Mouse (Mus musculus): ENCODE data around the gene Mcoln1. TPM values are rescaled to one million over a fixed set of nuclear protein-coding genes. Genes with fewer than 3 reads are reported as not detected.
A peak's percentile ranks its signal among the peaks of the same experiment; 100 is the strongest.

Mcoln1 gene
- polyA plus RNA-seq, 1 experiment from 2014 or later = 64.9 TPM

DNA sequence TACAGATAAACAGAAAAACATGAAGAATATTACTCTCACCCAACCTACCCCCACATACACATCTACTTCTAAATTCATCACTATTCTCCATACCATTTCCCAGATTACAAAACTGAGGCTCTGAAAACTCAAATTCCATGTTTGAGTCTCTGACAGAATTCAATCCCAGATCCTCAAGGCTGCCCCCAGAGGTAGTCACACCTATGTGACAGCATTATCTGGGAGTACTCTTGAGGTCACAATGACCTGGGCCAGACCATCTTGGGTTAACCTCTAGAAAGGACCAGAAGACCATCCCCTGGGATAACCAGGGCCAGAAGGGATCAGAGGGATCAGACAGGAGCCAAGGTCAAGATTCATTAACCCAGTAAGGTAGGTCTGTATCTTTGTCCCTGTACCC lies 29.7 kb upstream of the Mcoln1 start, which contains the start of gene Tex45:
Gene Tex45, plus strand, starts transcription at position 301 of the 400 bp plus-strand sequence.
- no peak within 1 kb of the TSS for H3K4me3 ChIP-seq (ENCODE audit: low read depth, low read length)
- no peaks in the 10 kb centered on the region for H3K36me3 ChIP-seq (ENCODE audit: control insufficient read depth, insufficient read depth, low read length)
- no peak within 1 kb of the TSS for H3K9ac ChIP-seq (replicated peaks; ENCODE audit: low read depth, low read length)
- no peak for ATAC-seq (ENCODE audit: low read depth)
- H3K27me3 ChIP-seq (ENCODE audit: control insufficient read depth, insufficient read depth, low read length) = no peaks in the 10 kb centered on the region
- H3K4me2 ChIP-seq (ENCODE audit: low read depth, low read length) = no peak within 1 kb of the TSS
- no peaks in the 10 kb centered on the region for H3K9me3 ChIP-seq (ENCODE audit: control insufficient read depth, low read length)
- no peak within 1 kb of the TSS for H3K27ac ChIP-seq (ENCODE audit: low read depth, low read length)
- H3K4me1 ChIP-seq (ENCODE audit: control insufficient read depth, insufficient read depth, low read length) = no peaks in the 10 kb centered on the region

DNA sequence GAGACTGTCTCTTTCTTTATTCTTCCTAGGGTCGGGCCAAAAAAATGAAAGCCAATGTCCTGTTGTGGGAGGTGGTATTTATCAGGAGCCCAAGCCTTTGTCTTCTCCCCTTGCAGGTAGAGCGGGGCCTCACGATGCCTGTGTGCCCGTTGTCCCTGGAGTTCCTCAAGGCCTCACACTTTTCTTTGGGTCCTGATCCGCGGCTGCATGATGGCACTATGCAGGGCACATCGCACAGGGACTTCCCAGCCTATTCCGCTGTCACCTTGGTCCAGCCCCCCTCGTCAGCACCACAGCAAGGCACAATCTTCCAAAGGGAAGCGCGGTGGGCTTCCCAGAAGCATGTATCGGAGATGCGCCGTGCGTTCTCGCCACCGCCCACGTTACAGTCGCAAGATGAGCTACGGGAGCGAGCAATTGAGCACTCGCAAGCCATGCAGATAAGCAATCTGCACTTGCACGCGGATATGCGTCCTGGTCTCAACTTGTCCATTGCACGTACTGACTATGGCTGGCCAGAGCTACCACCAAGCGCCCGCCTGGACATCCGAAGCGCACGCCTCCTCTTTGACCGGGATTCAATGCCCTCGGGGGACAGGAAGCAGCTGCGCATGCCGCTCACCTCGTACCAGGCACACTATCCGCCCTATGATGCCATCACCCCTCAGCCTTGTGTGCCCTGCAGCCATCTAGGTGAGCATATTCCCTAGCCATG lies 24.4 kb upstream of the Mcoln1 start:
- H3K27ac ChIP-seq (ENCODE audit: low read depth, low read length) = no peak overlapping the region
- 28% methylated on average over 37 of the region's 37 CpGs for WGBS
- H3K36me3 ChIP-seq (ENCODE audit: control insufficient read depth, insufficient read depth, low read length) = no peaks in the 10 kb centered on the region
- H3K4me3 ChIP-seq (ENCODE audit: low read depth, low read length) = peak overlapping the region; percentile 25
- peak; percentile 75 for ATAC-seq (ENCODE audit: low read depth)
- peak overlapping the region; percentile 48 for H3K4me2 ChIP-seq (ENCODE audit: low read depth, low read length)
- no peaks in the 10 kb centered on the region for H3K9me3 ChIP-seq (ENCODE audit: control insufficient read depth, low read length)
- peak overlapping the region; percentile 44 for H3K9ac ChIP-seq (replicated peaks; ENCODE audit: low read depth, low read length)
- H3K27me3 ChIP-seq (ENCODE audit: control insufficient read depth, insufficient read depth, low read length) = no peaks in the 10 kb centered on the region
- no peaks in the 10 kb centered on the region for H3K4me1 ChIP-seq (ENCODE audit: control insufficient read depth, insufficient read depth, low read length)

DNA sequence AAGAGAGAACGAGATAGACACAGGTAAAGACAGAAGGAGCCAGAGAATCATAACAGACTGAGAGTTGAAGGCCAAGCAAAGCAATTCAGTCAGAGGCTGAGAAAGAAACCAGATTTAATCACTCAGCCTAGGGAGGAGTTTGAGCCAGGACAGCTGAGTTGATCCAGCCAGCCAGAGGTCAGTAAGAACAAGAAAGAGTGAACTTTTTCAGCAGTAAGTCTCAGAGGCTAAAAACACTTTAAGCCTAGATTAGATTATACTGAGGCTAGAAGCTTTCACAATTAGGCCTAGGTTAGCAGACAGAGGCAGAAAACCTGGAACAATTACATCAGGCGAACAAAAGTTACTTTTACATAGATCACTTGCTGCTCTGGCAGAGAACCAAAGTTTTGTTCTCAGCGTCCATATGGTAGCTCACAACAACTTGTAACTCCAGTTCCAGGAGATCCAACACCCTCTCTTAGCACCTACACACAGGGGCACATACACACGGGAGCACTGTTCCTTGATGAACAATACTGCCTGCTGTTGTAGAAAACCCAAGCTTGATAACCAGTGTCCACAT lies 20.0 kb upstream of the Mcoln1 start:
- Histone ChIP-seq H3K9me3 (ENCODE audit: control insufficient read depth, low read length) (no peaks in the 10 kb centered on the region), H3K9ac (replicated peaks; ENCODE audit: low read depth, low read length) (no peak overlapping the region), H3K36me3 (ENCODE audit: control insufficient read depth, insufficient read depth, low read length) (no peaks in the 10 kb centered on the region), H3K27me3 (ENCODE audit: control insufficient read depth, insufficient read depth, low read length) (no peaks in the 10 kb centered on the region), H3K4me2 (ENCODE audit: low read depth, low read length) (no peak overlapping the region), H3K4me1 (ENCODE audit: control insufficient read depth, insufficient read depth, low read length) (no peaks in the 10 kb centered on the region), H3K4me3 (ENCODE audit: low read depth, low read length) (no peak overlapping the region), H3K27ac (ENCODE audit: low read depth, low read length) (no peak overlapping the region)
- no peak for ATAC-seq (ENCODE audit: low read depth)
- 77% methylated on average over 4 of the region's 4 CpGs for WGBS

DNA sequence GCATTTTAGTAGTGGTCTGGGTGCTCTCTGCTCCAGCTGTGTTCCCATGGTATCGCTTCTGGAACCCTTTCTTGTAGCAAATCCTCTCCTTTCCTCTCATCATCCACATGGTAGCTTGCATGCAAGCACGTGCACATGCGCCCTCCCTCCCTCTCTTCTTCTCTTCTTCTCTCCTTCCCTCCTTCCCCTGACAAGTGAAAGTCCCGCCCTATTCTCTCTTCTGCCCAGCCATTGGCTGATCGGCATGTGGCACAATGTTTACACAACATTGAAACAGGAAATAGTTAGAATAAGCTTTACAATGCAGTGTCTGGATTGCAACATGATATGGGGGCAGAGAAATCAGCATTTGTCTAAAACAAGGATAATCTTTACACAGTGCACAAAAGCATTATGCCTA lies 18.7 kb upstream of the Mcoln1 start:
- no peak overlapping the region for H3K4me2 ChIP-seq (ENCODE audit: low read depth, low read length)
- no peaks in the 10 kb centered on the region for H3K27me3 ChIP-seq (ENCODE audit: control insufficient read depth, insufficient read depth, low read length)
- H3K27ac ChIP-seq (ENCODE audit: low read depth, low read length) = no peak overlapping the region
- ATAC-seq (ENCODE audit: low read depth) = no peak
- H3K9ac ChIP-seq (replicated peaks; ENCODE audit: low read depth, low read length) = no peak overlapping the region
- WGBS = 67% methylated on average over 5 of the region's 5 CpGs
- no peaks in the 10 kb centered on the region for H3K9me3 ChIP-seq (ENCODE audit: control insufficient read depth, low read length)
- no peaks in the 10 kb centered on the region for H3K4me1 ChIP-seq (ENCODE audit: control insufficient read depth, insufficient read depth, low read length)
- H3K36me3 ChIP-seq (ENCODE audit: control insufficient read depth, insufficient read depth, low read length) = no peaks in the 10 kb centered on the region
- no peak overlapping the region for H3K4me3 ChIP-seq (ENCODE audit: low read depth, low read length)

DNA sequence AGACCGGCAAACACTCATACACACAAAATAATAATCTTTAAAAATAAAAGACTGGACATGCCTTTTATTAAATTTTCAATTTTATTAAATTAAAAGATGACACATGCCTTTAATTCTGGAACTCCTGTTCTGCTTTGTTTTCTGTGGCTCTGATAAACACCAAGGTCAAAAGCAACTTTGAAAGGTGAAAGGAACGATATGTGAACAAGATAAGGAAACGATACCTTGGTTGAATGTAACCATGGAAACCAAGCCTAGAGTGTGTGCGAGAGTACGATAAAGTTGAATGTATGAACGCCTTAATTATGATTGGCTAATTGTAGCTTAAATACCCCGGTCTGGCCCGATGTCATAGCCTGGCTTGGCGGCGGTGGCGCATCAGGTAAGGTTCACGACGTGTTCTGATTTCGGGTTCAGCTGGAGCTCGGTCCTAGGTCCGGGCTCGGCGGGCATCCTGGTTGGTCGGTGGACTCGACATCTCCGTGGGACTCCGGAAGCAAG lies 18.0 kb upstream of the Mcoln1 start:
- 87% methylated on average over 22 of the region's 22 CpGs for WGBS

DNA sequence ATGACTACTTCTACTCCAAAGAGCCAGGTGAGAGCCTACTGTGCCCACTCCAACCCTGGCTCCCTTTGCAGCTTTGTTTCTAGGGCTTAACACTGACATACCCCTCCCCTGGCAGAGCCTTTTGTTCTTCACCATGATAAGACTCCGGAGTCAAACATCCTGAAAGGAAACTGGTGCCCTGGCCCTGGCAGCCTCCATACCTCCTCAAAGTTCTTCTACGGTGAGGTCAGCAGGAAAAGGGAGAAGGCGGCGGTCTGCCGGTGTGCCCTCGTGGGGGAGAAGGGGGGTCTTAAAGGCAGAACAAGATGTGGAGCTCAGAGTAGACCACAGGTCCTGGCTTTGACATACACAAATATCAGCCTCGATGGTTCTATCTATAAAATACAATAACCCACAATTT lies 16.7 kb upstream of the Mcoln1 start:
- WGBS = 84% methylated on average over 7 of the region's 7 CpGs

More for the DNA sequence above, 18.0 kb upstream of the Mcoln1 start:
- H3K27me3 ChIP-seq (ENCODE audit: control insufficient read depth, insufficient read depth, low read length) = no peaks in the 10 kb centered on the region
- H3K4me1 ChIP-seq (ENCODE audit: control insufficient read depth, insufficient read depth, low read length) = no peaks in the 10 kb centered on the region
- no peak for ATAC-seq (ENCODE audit: low read depth)
- H3K9me3 ChIP-seq (ENCODE audit: control insufficient read depth, low read length) = no peaks in the 10 kb centered on the region
- H3K4me3 ChIP-seq (ENCODE audit: low read depth, low read length) = no peak overlapping the region
- H3K4me2 ChIP-seq (ENCODE audit: low read depth, low read length) = no peak overlapping the region
- H3K27ac ChIP-seq (ENCODE audit: low read depth, low read length) = no peak overlapping the region
- H3K36me3 ChIP-seq (ENCODE audit: control insufficient read depth, insufficient read depth, low read length) = no peaks in the 10 kb centered on the region
- no peak overlapping the region for H3K9ac ChIP-seq (replicated peaks; ENCODE audit: low read depth, low read length)

DNA sequence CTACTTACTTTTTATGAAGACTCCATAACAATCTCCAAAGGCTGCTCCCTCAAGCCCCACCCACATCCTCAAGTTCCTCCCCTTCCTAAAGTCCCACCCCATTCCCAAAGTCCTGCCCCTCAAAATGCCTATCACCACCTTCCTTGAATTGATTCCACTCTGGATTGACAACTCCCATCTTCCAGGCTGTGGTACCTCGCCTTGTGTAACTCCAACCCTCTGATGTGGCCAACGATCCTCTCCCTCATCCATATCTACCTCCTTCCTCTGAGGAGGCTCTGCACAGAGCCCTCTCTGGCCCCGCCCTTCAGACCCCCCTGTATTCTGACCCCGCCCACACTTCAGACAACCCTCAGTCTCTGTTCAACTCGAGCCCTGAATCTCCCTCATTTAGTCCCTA lies 15.1 kb upstream of the Mcoln1 start:
- ATAC-seq (ENCODE audit: low read depth) = peak; percentile 52; the same call in 1 of the 2 replicates
- Histone ChIP-seq H3K27me3 (ENCODE audit: control insufficient read depth, insufficient read depth, low read length) (no peaks in the 10 kb centered on the region), H3K4me1 (ENCODE audit: control insufficient read depth, insufficient read depth, low read length) (no peaks in the 10 kb centered on the region), H3K4me2 (ENCODE audit: low read depth, low read length) (no peak overlapping the region), H3K27ac (ENCODE audit: low read depth, low read length) (no peak overlapping the region), H3K4me3 (ENCODE audit: low read depth, low read length) (no peak overlapping the region), H3K9me3 (ENCODE audit: control insufficient read depth, low read length) (no peaks in the 10 kb centered on the region), H3K9ac (replicated peaks; ENCODE audit: low read depth, low read length) (no peak overlapping the region), H3K36me3 (ENCODE audit: control insufficient read depth, insufficient read depth, low read length) (no peaks in the 10 kb centered on the region)
- 34% methylated on average over 5 of the region's 5 CpGs for WGBS

More for the DNA sequence above, 16.7 kb upstream of the Mcoln1 start:
- Histone ChIP-seq H3K27me3 (ENCODE audit: control insufficient read depth, insufficient read depth, low read length) (no peaks in the 10 kb centered on the region), H3K9me3 (ENCODE audit: control insufficient read depth, low read length) (no peaks in the 10 kb centered on the region), H3K4me1 (ENCODE audit: control insufficient read depth, insufficient read depth, low read length) (no peaks in the 10 kb centered on the region), H3K9ac (replicated peaks; ENCODE audit: low read depth, low read length) (no peak overlapping the region), H3K4me2 (ENCODE audit: low read depth, low read length) (no peak overlapping the region), H3K4me3 (ENCODE audit: low read depth, low read length) (no peak overlapping the region), H3K36me3 (ENCODE audit: control insufficient read depth, insufficient read depth, low read length) (no peaks in the 10 kb centered on the region), H3K27ac (ENCODE audit: low read depth, low read length) (no peak overlapping the region)
- no peak for ATAC-seq (ENCODE audit: low read depth)

DNA sequence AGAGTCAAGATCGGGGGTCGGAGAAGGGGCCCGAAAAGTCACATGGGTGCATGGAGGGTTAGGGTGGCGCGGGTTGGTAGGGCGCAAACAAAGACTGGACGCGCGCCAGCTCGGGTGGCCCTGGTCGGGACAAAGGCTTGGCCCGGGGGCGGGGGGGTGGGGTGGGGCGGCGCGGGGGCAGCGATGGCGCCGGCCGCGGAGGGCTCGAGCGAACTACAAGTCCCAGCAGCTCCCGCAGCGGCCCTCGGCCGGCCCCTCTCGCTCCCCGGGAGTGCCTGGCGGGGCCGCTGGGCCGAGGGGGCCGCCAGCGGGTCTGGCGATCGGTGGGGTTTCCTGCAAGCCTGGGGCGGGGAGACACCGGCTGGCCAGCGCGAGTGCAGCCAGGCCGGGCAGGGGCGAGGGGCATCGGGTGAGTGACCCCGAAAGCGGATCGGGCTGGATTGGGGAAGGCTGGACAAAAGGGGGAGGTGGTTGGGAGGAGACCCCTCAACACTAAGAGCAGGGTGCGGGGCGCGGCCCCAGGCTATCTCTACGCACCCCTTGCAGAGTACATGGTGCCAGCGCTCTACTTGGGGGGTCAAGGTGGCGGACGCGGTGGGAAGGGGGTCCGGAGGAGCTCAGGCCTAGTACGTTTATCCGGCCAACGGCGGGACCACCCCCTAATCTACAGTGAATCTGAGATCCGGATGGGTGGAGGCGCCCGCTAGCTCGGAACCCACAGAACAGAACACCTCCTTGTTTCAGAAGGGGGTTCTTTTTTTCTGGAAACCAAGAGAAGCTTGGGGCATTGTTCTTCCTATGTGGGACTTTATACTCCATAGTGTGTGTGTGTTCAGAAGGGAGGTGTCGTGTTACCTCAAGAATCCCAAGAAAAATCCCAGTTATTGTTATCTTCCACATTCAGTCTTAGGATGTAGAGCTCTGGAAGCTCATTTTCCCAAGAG lies 7.1 kb upstream of the Mcoln1 start, which contains the start of gene Zfp358:
Gene Zfp358, plus strand, starts transcription at position 238 of the 944 bp plus-strand sequence.
- H3K4me1 ChIP-seq (ENCODE audit: control insufficient read depth, insufficient read depth, low read length) = peaks cover 3% of the 10 kb centered on the region; the same call in 1 of the 2 replicates
- peak; percentile 90 for ATAC-seq (ENCODE audit: low read depth)

More for the DNA sequence above, 7.1 kb upstream of the Mcoln1 start, which contains the start of gene Zfp358:
- H3K27ac ChIP-seq (ENCODE audit: low read depth, low read length) = peak within 1 kb of the TSS; percentile 88
- peak within 1 kb of the TSS; percentile 91 for H3K4me3 ChIP-seq (ENCODE audit: low read depth, low read length)
- H3K4me2 ChIP-seq (ENCODE audit: low read depth, low read length) = peak within 1 kb of the TSS; percentile 93
- WGBS = under 1% methylated on average over 57 of the region's 64 CpGs
- H3K9me3 ChIP-seq (ENCODE audit: control insufficient read depth, low read length) = no peaks in the 10 kb centered on the region
- H3K36me3 ChIP-seq (ENCODE audit: control insufficient read depth, insufficient read depth, low read length) = peaks cover 15% of the 10 kb centered on the region
- peak within 1 kb of the TSS; percentile 97 for H3K9ac ChIP-seq (replicated peaks; ENCODE audit: low read depth, low read length)
- no peaks in the 10 kb centered on the region for H3K27me3 ChIP-seq (ENCODE audit: control insufficient read depth, insufficient read depth, low read length)
